Mouse (Mus musculus) forebrain, embryonic 10.5 days (tissue): ENCODE results near the gene Gm33815. TPM values are rescaled to one million over a fixed set of nuclear protein-coding genes. Genes with fewer than 3 reads are reported as not detected.
"Not testable (repeated sequence)": the region's sequence is repeated elsewhere in the genome, so short reads cannot be mapped to it uniquely, and the experiment has no call there.

Experiments used
- DNase-seq: peaks from one replicate; pipeline ENCODE4 v3.0.0-alpha.2; 2017; ENCODE audit warnings: low spot score; ENCODE audit errors: extremely low spot score
- H3K27ac ChIP-seq: fragments of 300-500 bp; sonication (generic); 2 replicates; pipeline ENCODE4 v1.5.1; 2016; ENCODE audit warnings: mild to moderate bottlenecking
- H3K27me3 ChIP-seq: fragments of 300-500 bp; sonication (generic); 2 replicates; pipeline ENCODE4 v1.6.1; 2016; ENCODE audit warnings: mild to moderate bottlenecking; ENCODE audit not compliant: poor library complexity, severe bottlenecking
- H3K36me3 ChIP-seq: fragments of 300-500 bp; sonication (generic); replicated peaks from 2 replicates; pipeline ENCODE4 v1.6.1; 2016; ENCODE audit warnings: mild to moderate bottlenecking, moderate library complexity
- H3K4me1 ChIP-seq: fragments of 300-500 bp; sonication (generic); 2 replicates; pipeline ENCODE4 v1.6.1; 2016
- H3K4me3 ChIP-seq: fragments of 300-500 bp; sonication (generic); 2 replicates; pipeline ENCODE4 v1.5.1; 2016; ENCODE audit warnings: mild to moderate bottlenecking, moderate library complexity
- H3K9me3 ChIP-seq: fragments of 300-500 bp; sonication (generic); 2 replicates; pipeline ENCODE4 v1.6.1; 2016; ENCODE audit warnings: mild to moderate bottlenecking, moderate library complexity
- WGBS: fragments of 180-500 bp; shearing (Covaris S2); methylation state at CpG from one replicate; pipeline ENCODE4 v1.1.7; 2016; 5-methylcytosine and 5-hydroxymethylcytosine counted together
- polyA plus RNA-seq: library from polyadenylated mRNA; unstranded; fragments of >200 nt; fragmentation: Nextera tagmentation; extraction: Ambion mirVana; gene quantifications from 2 replicates; pipeline ENCODE4 v1.2.1, GENCODE M21; 2016

The Gm33815 gene
- polyA plus RNA-seq = not detected in 2 replicates

GRCm38 (mm10) chrY:69320832-69321231 is at the start of gene Gm33815:
TSS of gene Gm33815 (plus strand) at chrY:69321132.
- not testable (repeated sequence) for H3K4me1 ChIP-seq
- no CpG with 5 or more reads among the region's 1 CpGs for WGBS

More at GRCm38 (mm10) chrY:69320832-69321231, at the start of gene Gm33815:
- not testable (repeated sequence) for H3K27me3 ChIP-seq, H3K27ac ChIP-seq, DNase-seq, H3K9me3 ChIP-seq, H3K4me3 ChIP-seq, H3K36me3 ChIP-seq
